Mouse (Mus musculus): ENCODE measurements around the gene Gyg.

The Gyg gene

GRCm38 (mm10) chr3:20154531-20155367 is at the start of gene Gyg:
Gyg (minus strand) TSS chr3:20155317.
- DNase-seq (ENCODE audit: low spot score): peak; percentile 45

GRCm38 (mm10) chr3:20198869-20199268 is 43.8 kb upstream of the Gyg start:
- DNase-seq (ENCODE audit: low spot score): peak; percentile 56

GRCm38 (mm10) chr3:20197878-20198277 is 42.8 kb upstream of the Gyg start:
- DNase-seq (ENCODE audit: low spot score): no peak

GRCm38 (mm10) chr3:20188976-20189675 is 34.0 kb upstream of the Gyg start:
- no peak for DNase-seq (ENCODE audit: low spot score)

GRCm38 (mm10) chr3:20172394-20172793 is 17.3 kb upstream of the Gyg start:
- no peak for DNase-seq (ENCODE audit: low spot score)

- DNase-seq (ENCODE audit: low spot score): no peak
Measured at GRCm38 (mm10) chr3:20167487-20167886, 12.4 kb upstream of the Gyg start.

GRCm38 (mm10) chr3:20155476-20155875 is 359 bp upstream of the Gyg start:
- no peak for DNase-seq (ENCODE audit: low spot score)

GRCm38 (mm10) chr3:20151651-20152050 is 3.5 kb downstream of the Gyg start:
- DNase-seq (ENCODE audit: low spot score): no peak

GRCm38 (mm10) chr3:20150511-20150910 is 4.6 kb downstream of the Gyg start:
- DNase-seq (ENCODE audit: low spot score): no peak

GRCm38 (mm10) chr3:20147647-20148046 is 7.5 kb downstream of the Gyg start:
- DNase-seq (ENCODE audit: low spot score): no peak

- no peak for DNase-seq (ENCODE audit: low spot score)
Measured at GRCm38 (mm10) chr3:20146884-20147395, 8.2 kb downstream of the Gyg start.

GRCm38 (mm10) chr3:20145696-20146113 is 9.4 kb downstream of the Gyg start:
- DNase-seq (ENCODE audit: low spot score): no peak

- DNase-seq (ENCODE audit: low spot score): no peak
Measured at GRCm38 (mm10) chr3:20144401-20144800, 10.7 kb downstream of the Gyg start.

GRCm38 (mm10) chr3:20143726-20144125 is 11.4 kb downstream of the Gyg start:
- DNase-seq (ENCODE audit: low spot score): no peak

- DNase-seq (ENCODE audit: low spot score): no peak
Measured at GRCm38 (mm10) chr3:20142576-20142975, 12.5 kb downstream of the Gyg start.

GRCm38 (mm10) chr3:20142101-20142500 is 13.0 kb downstream of the Gyg start:
- no peak for DNase-seq (ENCODE audit: low spot score)

GRCm38 (mm10) chr3:20141679-20142078 is 13.4 kb downstream of the Gyg start:
- no peak for DNase-seq (ENCODE audit: low spot score)

GRCm38 (mm10) chr3:20141240-20141639 is 13.9 kb downstream of the Gyg start:
- DNase-seq (ENCODE audit: low spot score): no peak

GRCm38 (mm10) chr3:20136868-20137581 is 18.1 kb downstream of the Gyg start:
- no peak for DNase-seq (ENCODE audit: low spot score)

GRCm38 (mm10) chr3:20134545-20134944 is 20.6 kb downstream of the Gyg start:
- DNase-seq (ENCODE audit: low spot score): no peak

- no peak for DNase-seq (ENCODE audit: low spot score)
Measured at GRCm38 (mm10) chr3:20133745-20134144, 21.4 kb downstream of the Gyg start.

GRCm38 (mm10) chr3:20132731-20133130 is 22.4 kb downstream of the Gyg start:
- no peak for DNase-seq (ENCODE audit: low spot score)

GRCm38 (mm10) chr3:20131350-20131720 is 23.8 kb downstream of the Gyg start:
- no peak for DNase-seq (ENCODE audit: low spot score)
